Mouse (Mus musculus) ES-E14 (cell line): ENCODE measurements around the gene Usf1.

ENCODE experiments used
- CHD2 ChIP-seq: IDR thresholded peaks from 2 replicates; pipeline ENCODE4 v1.6.1; 2014; ENCODE audit warnings: mild to moderate bottlenecking, low read depth, low read length, inconsistent platforms
- HCFC1 ChIP-seq: IDR thresholded peaks from 2 replicates; pipeline ENCODE4 v1.6.1; 2012; ENCODE audit warnings: low read length, inconsistent platforms, borderline replicate concordance; ENCODE audit not compliant: insufficient read depth
- ZC3H11A ChIP-seq: IDR thresholded peaks from 2 replicates; pipeline ENCODE4 v1.6.1; 2012; ENCODE audit warnings: low read depth, mild to moderate bottlenecking, inconsistent platforms, low read length, borderline replicate concordance
- ZNF384 ChIP-seq: IDR thresholded peaks from 2 replicates; pipeline ENCODE4 v1.6.1; 2012; ENCODE audit warnings: low read depth, low read length, inconsistent platforms

DNA sequence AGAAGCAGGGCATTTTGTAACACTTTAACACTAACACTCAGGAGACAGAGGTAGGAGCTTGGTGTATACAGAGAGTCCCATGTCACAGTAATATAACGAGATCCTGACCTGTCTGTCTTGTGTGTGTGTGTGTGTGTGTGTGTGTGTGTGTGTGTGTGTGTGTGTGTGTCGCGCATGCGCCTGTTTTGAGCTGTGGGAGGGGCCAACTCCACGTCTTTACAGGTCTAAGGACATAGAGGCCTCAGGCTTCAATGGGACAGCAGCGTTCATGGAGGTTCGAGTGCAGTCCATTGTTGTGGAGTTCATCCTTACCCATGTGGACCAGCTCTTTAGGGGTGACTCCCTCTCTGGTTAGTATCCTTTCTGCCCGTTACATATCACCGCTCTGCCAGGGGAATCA lies 8.1 kb upstream of the Usf1 start:
- no peak for TF ChIP-seq HCFC1
- no peak for TF ChIP-seq ZC3H11A
- no peak for TF ChIP-seq CHD2
- TF ChIP-seq ZNF384 = no peak
